Mouse (Mus musculus): Measurements from ENCODE around the gene Padi6. TPM values are rescaled to one million over a fixed set of nuclear protein-coding genes. Genes with fewer than 3 reads are reported as not detected.
A peak's percentile ranks its signal among the peaks of the same experiment; 100 is the strongest.

Gene Padi6
- total RNA-seq, 1 experiment from 2014 or later, result not detected

DNA sequence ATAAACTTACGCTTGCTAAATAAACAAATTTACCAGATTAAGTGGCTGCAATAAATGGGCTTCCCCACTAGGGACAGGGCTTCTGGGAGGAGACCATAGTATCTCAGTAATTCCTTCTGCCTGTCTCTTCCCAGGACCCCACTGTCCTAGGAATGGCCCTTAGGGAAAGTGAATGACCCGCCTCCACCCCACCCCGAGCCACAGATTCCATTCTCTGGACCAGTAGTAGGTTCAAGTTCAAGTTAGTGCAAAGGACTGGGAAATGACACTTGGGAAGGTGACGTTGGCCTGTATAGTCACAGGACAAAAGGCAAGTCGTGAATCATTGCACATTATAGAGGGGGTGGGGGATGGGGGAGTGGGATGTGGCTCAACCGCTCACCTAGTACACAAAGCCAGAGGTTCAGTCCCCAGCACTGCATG, 57.6 kb downstream of the Padi6 start:
- DNase-seq, result no peak

- DNase-seq, result peak; percentile 65
Measured at GRCm38 (mm10) chr4:140684141-140684871, 58.1 kb downstream of the Padi6 start.

DNA sequence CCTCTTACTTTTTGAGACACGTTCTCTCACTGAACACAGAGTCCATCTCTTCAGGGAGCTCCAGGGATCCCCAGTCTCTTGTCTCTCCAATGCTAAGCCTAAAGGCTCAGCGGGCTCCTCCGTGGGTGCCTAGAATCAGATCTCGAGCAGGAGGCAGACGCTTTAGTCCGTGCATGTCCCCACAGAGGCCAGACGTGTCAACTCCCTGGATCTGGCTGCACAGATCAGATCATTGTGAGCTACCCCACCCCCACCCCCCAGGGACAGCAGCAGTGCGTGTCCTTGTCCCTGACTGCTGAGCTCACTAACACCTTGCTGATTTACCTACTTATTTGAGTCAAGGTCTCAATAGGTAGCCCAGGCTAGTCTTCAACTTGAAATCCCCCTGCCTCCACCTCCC, 58.8 kb downstream of the Padi6 start:
- no peak for DNase-seq

GRCm38 (mm10) chr4:140680731-140681397, 61.6 kb downstream of the Padi6 start:
- DNase-seq, result no peak

GRCm38 (mm10) chr4:140679723-140680380, 62.6 kb downstream of the Padi6 start:
- DNase-seq, result peak; percentile 88

GRCm38 (mm10) chr4:140679038-140679437, 63.4 kb downstream of the Padi6 start:
- peak; percentile 57 for DNase-seq

Small RNA genes lying within 50 kb of the gene (microRNA-seq; reads per million reads assigned to microRNA genes)
- gene Gm23045 (0 reads per million in 2 experiments), gene Gm25951 (0 reads per million in 2 experiments)

Other genes with a start within 250 kb of the Padi6 start
- gene Arhgef10l, start 76.6 kb downstream of the Padi6 start, total RNA-seq (2021), result 13.1 and 15.3 TPM in 2 replicates
- gene Rcc2, start 42.1 kb downstream of the Padi6 start, total RNA-seq (2021), result 71.3 and 74.2 TPM in 2 replicates
- gene Padi4, start 31.6 kb upstream of the Padi6 start, total RNA-seq (2021), result 0.75 and 0.85 TPM in 2 replicates
- not detected in 2 replicates for gene Padi3, start 68.0 kb upstream of the Padi6 start, total RNA-seq (2021)
- gene Padi1, start 103.1 kb upstream of the Padi6 start, total RNA-seq (2021), result not detected in 2 replicates
- 1.3 and 1.9 TPM in 2 replicates for gene Padi2, start 163.7 kb upstream of the Padi6 start, total RNA-seq (2021)
- 699 and 754 TPM in 2 replicates for gene Sdhb, start 218.6 kb upstream of the Padi6 start, total RNA-seq (2021)
- gene Atp13a2, start 244.2 kb upstream of the Padi6 start, total RNA-seq (2021), result 28.7 and 37.1 TPM in 2 replicates